ENCODE assay signal across 8 mouse cellular contexts in the genomic region with DNA sequence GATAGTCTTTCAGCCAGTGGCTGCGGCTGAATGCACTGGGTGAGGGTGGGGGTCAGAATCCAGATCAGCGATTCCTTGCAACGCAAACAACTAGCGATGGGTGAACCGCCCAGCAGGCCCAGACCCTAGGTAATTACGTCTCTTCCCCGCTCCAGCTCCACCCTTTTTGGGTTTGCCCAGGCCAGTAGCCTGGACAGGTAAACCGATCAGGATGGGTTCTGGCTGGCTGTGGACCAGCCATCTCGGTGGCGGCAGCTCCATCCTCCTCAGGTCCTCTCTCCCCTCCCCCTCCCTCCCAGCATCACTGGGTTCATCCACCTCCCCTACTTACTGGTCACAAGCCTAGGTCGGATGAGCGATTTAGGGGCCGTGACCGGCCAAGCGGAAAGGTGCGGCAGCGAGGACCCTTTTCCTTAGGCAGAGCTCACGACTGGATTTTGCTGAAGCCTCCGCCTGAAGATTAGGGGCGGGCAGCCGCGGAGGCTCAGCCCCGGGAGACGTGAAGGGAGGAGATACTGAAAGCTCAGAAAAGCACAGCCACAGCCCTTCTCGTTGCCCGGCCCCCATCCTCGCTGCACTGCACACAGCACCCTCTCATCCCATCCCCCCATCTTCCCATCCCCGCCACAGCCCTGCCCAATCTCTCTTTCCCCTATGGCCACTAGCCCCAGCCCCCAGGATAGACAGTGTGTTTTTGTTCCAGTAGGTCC. TPM values are rescaled to one million over a fixed set of nuclear protein-coding genes. Genes with fewer than 3 reads are reported as not detected.
DNase-seq lines count a peak whose midpoint lies in the region; ATAC-seq lines count a peak whose summit lies in the region.

A gene (minus strand): TSS at position 660 of the 710 bp plus-strand sequence.

- H3K9me3 ChIP-seq in neural tube, embryonic 11.5 days (ENCODE audit: control insufficient read depth, low read length) = no peaks in the 10 kb centered on the region

- H3K9ac ChIP-seq in neural tube, embryonic 11.5 days (ENCODE audit: low read length) = peak within 1 kb of the TSS; percentile 49

- H3K27ac ChIP-seq in neural tube, embryonic 11.5 days (ENCODE audit: low read depth, low read length) = no peak within 1 kb of the TSS

- WGBS in neural tube, embryonic 11.5 days = 3% methylated on average over 28 of the region's 28 CpGs

- DNase-seq in ZHBTc4 (ENCODE audit: low read depth, low spot score) = peak; percentile 26
- DNase-seq in cerebellum, adult 8-10 months = peak; percentile 66
- peak; percentile 61 for DNase-seq in layer of hippocampus, postnatal 25 days (ENCODE audit: extremely low spot score in 1 of 2, low spot score in 1 of 2)
- DNase-seq in neural tube, embryonic 11.5 days (ENCODE audit: low spot score) = peak; percentile 40
- DNase-seq in adrenal gland, postnatal 10 days = no peak
- no peak for DNase-seq in c-Kit-positive CD71-positive TER-119-positive erythroid progenitor cells, embryonic 14.5 days (ENCODE audit: low spot score)
- no peak for DNase-seq in spleen, adult 12 weeks (ENCODE audit: low spot score)

- peak within 1 kb of the TSS; percentile 23 for H3K4me3 ChIP-seq in neural tube, embryonic 11.5 days (ENCODE audit: low read depth, low read length)

- no peaks in the 10 kb centered on the region for H3K36me3 ChIP-seq in neural tube, embryonic 11.5 days (ENCODE audit: control insufficient read depth, insufficient read depth, low read length)

- H3K4me2 ChIP-seq in neural tube, embryonic 11.5 days (ENCODE audit: low read depth) = peak within 1 kb of the TSS; percentile 52

- H3K27me3 ChIP-seq in neural tube, embryonic 11.5 days (ENCODE audit: control insufficient read depth, insufficient read depth, low read length) = peaks cover 11% of the 10 kb centered on the region

- H3K4me1 ChIP-seq in neural tube, embryonic 11.5 days (ENCODE audit: control insufficient read depth, insufficient read depth, low read length) = 0 out of 2 replicates have a peak, but pooled peaks cover 3% of the 10 kb centered on the region

- peak; percentile 87 for ATAC-seq in frontal cortex, adult (ENCODE audit: low TSS enrichment)
- ATAC-seq in neural tube, embryonic 11.5 days (ENCODE audit: insufficient read depth, low FRiP score, low TSS enrichment) = peak; percentile 50; the same call in 1 of the 2 replicates

RNA-seq across cellular contexts. Expression of the gene that starts here (rescaled TPM):
- total RNA-seq in layer of hippocampus, postnatal 25 days (2021) = 100 to 1,000 TPM; 191 to 207 TPM
- 0.72 and 1.2 TPM in 2 replicates for polyA plus RNA-seq in neural tube, embryonic 11.5 days (2014; fragmentation: Nextera tagmentation; extraction: Ambion mirVana)
- 1 to 10 TPM; 1.7 to 2.0 TPM for total RNA-seq in adrenal gland, postnatal 10 days (2021)

Comparison
In these comparisons a context has a peak if more than half of its experiments do, and no peak if none do; other contexts are left out.
1. RNA of the gene that starts here (total RNA-seq): 191 to 207 TPM in layer of hippocampus, postnatal 25 days; 1.7 to 2.0 TPM in adrenal gland, postnatal 10 days; every median in the first group is over 10 times any median in the second.
2. DNase-seq: peak in ZHBTc4 (single experiment), cerebellum, adult 8-10 months (single experiment), layer of hippocampus, postnatal 25 days (2 of 2) and neural tube, embryonic 11.5 days (single experiment); none in adrenal gland, postnatal 10 days (single experiment), c-Kit-positive CD71-positive TER-119-positive erythroid progenitor cells, embryonic 14.5 days (single experiment) and spleen, adult 12 weeks (single experiment).